Mouse (Mus musculus): ENCODE data around the gene Kcnip1.
A peak's percentile ranks its signal among the peaks of the same experiment; 100 is the strongest.

The Kcnip1 gene

DNA sequence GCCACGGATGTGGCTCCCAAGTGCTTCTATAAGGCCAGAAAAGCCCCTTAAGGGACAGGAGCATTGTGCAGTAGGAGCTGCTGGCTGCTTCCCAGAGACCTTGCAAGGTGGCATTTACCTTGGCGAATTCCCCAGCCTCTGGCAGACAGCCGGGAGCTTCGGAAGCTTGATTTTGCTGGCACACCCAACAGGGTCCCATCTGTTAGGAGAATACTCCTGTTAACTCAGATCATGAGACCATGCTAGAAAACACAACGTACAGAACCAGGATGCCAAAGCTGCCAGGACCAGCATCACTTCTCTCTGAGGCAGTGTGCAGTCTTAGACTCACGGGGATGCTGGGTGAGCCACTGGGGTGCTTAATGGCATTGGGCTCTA, 165.1 kb downstream of the Kcnip1 start:
- DNase-seq (ENCODE audit: low spot score in 2 of 2): no peak

DNA sequence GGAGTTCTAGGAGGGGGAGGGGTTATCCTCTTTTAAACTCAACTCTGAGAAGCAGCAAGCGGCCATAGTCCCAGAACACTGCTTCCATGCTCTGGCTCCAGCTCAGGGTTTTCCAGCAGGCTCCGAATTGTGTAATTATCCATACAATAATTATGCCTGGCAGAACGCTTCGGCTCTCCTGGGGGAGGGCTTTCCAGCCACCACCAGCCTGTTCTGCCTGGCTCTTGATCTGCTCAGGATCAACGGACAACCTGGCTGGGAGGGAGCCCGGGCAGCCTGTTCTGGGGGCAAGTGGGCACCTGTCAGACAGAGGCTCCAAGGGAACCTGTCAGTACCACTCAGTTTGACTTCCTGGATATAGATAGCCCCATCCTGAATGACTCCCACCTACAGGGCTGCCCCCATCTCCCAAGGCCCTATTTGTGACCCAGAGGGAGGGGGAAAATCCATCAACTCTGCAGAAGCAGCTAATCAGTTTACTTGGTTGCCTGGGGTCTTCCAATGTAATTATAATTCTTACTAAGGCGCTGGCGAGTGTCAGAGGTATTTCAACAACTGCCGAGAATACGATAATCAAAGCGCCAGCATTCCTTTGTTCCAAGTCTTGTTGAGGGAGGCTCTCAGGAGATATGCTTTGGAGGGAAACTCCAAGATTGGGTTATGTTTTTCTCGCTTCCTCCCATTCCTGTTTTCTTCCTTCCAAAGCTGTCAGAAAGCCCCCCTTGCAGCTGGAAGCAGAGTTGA, 165.7 kb downstream of the Kcnip1 start:
- DNase-seq (ENCODE audit: low spot score in 2 of 2): no peak

DNA sequence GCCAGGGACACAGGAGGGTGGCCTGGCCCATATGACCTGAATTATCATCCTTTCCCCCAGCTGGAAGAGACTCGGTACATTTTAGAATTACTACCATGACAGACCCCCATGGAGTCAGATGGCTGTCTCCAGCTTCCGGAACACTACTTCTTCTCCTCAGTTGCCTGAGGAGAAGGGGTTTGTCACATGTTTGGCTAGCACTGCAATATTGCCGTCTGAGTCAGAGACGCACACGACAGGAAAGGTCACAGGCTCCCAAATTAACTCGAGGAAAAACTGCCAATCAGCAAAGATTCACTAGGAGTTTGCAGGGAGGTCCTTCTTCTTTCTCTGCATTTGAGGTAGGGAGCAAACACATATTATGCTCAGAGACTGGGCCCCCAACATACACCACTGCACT, 168.2 kb downstream of the Kcnip1 start:
- DNase-seq (ENCODE audit: low spot score in 2 of 2): no peak

DNA sequence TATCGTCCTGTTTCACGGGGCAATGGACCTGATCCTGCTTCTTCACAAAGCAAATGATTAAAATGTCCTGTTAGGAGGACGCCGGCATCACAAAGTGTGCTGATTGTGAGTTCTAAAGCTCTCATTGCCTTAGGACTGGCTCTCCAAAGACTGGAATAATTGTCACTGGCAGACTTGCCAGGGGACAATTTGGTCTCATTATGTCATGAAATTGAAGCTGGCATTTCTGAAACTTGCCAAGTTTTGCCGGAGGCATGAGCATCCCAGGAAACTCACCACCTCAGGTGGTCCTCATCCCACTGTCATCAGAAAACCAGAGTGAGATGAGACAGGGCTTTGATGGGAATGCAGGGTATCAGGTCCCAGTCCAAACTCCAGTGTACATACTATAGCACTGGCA, 171.6 kb downstream of the Kcnip1 start:
- no peak for DNase-seq (ENCODE audit: low spot score in 2 of 2)

DNA sequence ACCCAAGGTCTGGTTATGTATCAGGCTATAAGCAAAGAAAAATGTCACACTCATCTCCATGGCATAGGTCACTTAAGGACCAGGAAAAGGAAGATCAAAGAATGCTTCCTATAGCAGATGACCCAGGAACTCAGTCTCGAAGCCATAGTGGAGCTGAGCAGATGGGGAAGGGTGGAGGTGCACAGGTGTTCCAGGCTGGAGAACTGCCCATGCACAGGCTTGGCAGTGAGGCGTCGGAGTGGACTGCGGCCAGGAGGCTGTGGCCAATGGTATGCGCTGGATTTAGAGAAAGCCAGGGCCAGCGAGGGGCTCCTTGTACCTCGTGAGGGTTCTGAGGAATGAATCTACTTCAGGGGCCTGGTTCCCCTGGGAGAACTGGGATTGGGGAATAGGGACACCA, 172.1 kb downstream of the Kcnip1 start:
- DNase-seq (ENCODE audit: low spot score in 2 of 2): no peak

DNA sequence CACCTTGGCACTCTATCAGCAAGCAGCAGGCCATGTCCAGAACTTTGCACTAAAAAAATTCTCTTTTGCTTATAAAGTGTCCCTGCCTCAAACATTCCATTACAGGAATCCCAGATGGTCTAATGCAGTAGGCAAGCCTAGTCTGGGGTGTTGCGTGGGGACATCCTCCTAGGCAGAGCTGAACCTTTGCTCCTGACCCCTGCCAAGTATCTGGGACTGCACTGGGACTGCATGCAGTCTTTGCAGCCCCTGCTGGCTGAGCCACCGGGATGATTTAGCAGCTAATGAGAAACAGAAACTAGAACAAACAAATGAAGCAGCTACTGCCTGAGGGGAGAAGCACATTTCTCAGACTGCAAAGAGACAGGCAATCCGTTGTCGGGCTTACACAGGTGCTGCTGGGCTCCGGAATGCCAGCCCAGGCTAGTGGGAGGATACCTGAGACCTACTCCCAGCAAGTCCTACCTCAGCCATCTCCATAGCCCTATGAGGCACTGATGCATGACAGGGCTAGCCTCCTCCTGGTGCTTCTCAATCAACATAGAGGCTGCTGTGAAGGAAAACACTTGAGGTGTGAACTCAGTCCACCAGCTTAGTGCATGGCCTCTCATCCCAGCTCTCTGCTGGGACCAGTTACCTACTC, 174.0 kb downstream of the Kcnip1 start:
- no peak for DNase-seq (ENCODE audit: low spot score in 2 of 2)

DNA sequence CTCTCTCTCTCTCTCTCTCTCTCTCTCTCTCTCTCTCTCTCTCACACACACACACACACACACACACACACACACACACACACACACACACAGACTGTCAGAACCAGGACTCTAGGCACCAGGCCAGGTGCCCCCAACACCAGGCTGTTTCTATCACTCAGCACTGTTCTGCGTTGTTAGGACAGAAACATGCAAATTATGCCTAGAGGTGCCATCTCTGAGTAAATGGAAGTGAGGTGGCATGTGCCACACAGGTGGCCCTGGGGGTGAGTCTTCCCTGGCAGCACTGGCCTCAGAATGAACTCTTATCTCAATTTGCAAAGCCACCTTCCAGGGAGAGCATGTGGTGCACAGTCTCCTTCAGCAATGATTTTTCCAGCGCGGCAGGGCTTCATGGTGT, 176.9 kb downstream of the Kcnip1 start:
- DNase-seq (ENCODE audit: low spot score in 2 of 2): no peak

DNA sequence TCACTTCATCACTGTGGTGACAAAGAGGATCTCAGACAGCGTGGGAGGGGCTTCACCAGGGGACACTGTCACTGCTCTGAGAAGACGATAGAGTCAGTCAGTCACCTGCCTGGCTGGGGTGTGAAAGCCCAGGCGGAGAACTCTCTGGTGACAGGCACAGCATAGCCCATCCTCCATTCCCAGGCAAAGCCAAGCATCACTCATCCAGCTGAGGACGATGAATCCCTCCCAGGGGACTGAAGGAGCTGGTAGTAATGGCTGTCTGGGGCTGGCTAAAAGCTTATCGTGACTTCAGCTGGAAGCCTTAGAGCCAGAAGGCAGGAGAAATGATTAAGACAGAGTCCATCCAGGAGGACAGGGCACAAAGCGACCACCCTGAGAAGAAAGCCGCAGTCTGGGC, 182.8 kb downstream of the Kcnip1 start:
- no peak for DNase-seq (ENCODE audit: low spot score in 2 of 2)

DNA sequence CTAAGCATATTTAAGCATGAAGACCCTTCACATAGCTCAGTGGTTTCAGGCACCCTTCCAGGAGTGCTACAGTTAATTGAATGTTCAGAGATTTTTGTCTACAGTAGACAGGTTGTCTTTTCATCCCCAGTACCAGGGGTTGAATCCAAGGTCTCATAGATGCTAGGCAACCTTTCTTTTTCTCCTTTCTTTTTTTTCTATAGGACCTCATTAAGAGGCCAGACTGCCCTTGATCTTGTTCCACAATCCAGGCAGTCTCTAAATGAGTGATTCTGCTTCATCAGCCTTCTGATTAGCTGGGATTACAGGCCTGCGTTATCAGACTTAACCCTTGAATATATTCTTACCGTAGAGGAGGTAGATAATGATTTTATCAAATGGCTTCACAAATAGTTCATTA, 189.9 kb downstream of the Kcnip1 start:
- DNase-seq (ENCODE audit: low spot score in 2 of 2): no peak

DNA sequence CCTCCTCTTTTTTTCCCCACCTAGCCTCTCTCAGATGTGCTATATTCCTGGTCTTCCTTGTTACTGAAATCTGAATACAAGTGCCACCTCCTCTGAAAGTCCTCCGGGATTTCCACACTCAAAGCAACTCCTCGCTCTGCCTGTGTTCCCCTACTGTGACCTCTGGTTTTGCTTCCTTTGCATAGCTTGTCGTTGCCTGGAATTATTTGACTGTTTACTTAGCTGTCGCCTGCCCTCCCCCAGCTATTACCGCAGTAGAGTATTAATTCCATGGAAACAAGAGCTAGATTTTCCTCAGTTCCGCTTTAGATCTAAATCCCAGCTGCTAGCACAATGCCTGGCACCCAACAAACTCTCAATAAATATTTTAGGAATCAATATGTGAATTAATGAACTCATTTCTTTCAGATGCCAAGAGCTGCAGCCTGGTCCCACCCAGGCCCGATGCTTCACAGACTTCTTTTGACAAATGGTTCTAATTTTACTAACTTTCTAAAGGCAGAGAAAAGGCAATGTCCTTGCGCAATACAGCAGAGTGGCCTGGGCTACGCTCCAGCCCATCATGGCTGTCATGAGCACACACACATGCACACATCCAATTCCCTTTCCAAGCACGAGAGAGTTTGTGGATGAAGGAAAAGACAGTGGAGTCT, 192.4 kb downstream of the Kcnip1 start:
- DNase-seq (ENCODE audit: low spot score in 2 of 2): no peak

DNA sequence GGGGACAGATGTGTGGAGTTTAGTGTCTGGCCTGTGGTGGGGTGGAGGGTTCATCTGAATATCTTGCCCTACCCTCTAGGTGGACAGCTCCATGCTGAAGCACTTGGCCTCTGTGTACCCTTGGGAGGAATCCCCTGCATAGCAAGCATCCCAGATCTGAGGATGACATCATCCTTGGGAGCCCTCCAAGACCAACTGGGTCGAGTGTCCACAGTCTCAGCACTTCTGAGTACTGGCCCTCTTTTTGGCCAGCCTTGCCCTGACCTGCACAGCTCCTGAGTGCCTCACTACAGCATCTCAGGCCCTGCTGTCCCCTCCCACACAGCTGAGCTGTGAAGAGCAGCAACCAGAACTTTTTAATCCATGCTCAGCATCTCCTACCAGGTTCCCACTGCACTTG, 193.0 kb downstream of the Kcnip1 start:
- DNase-seq (ENCODE audit: low spot score in 2 of 2): no peak

DNA sequence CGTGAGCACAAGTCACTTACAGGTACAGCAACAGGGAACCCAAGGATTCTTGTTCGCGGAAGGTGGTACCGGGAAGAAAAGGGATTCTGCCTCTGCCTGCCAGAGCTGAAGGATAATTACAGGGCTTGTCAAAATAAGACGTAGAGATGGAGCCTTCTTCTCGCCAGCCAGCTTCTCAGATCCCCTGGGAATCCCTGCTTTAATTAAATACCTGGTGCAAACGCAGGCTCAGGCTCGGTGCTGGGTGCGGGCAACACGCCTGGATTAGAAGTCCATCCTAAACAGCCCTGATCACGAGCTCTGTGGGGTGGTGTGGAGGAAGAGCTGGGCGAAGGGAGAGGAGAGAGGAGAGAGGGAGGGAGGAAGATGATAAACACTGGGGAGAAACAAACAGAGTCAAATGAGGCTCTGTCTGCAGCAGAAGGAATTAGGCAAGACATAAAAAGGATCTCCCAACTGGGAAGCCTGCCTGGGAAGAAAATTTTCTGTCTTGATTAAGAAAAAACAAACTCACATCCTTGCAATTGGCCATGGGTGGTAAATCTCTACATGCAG, 194.8 kb downstream of the Kcnip1 start:
- no peak for DNase-seq (ENCODE audit: low spot score in 2 of 2)

DNA sequence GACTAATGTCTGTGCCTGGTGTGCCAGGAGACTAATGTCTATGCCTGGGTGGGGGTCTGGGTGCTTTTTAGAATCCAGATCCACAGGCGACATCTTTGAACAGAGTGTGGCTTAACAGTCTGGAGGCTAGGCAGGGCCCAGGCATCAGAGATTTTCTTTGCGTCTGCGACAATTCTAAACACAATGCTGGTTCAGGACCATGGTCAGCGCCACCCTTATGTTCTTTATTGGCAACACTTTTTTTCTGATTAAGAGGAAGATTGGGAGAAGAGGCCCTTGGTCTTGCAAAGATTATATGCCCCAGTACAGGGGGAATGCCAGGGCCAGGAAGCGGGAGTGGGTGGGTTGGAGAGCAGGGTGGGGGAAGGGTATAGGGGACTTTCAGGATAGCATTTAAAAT, 205.6 kb downstream of the Kcnip1 start:
- DNase-seq (ENCODE audit: low spot score in 2 of 2): peak in 1 of 2 experiments; percentile 30

DNA sequence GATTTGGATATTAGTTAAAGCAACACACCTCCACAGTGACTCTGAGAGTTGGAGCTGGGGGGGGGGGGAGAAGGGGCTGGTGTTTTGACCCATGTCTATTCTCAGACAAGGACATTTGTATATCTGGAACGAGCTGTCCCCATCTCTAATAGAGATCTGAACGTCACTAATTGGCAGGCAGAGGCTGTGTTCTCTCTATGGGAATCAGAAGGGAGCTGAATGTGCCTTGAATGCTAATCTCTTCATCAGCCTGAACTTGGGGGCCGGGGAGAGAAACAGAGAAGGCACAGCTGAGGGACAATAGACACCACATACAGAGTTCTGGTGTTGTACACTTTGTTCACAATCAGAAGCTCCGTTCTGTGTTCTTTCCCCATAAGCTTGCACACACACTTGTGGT, 206.4 kb downstream of the Kcnip1 start:
- DNase-seq (ENCODE audit: low spot score in 2 of 2): no peak

DNA sequence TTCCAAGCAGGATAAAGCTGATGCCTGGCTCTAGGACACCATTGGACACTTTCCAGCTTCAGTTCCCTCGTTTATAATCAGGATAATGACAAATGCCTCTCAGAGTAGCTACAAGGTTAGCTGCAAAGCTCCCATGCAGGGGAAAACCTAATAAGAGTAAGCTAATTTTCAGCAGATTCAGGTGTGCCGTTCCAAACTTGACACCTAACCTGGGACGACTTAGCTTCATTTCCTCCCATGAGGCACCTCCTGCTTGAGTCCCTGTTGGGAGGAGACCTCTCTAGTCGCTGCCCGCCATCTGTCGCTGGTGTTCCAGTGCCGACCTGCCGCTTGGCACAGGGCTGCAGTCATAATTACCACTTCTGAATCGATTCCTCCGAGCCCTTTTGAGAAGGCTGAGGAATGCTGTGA, 211.4 kb downstream of the Kcnip1 start:
- DNase-seq (ENCODE audit: low spot score in 2 of 2): no peak

DNA sequence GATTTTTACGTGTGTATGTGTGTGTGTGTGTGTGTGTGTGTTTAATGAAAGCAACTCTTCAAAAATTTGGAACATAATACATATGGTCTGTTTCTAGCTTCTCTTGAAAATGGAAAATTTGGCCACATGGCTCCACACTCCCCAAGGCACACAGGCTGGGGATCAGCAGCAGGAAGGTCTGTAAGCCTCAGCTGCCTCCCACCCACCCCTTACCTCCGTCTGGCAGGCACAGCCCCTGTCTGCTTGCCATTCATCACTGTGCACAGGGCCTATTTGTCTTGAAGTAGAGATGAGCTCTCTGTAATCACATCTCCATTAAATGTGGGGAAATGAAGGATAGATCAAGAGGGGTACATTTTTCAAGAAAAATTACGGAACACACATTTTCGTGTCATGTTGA, 212.7 kb downstream of the Kcnip1 start:
- DNase-seq (ENCODE audit: low spot score in 2 of 2): no peak

DNA sequence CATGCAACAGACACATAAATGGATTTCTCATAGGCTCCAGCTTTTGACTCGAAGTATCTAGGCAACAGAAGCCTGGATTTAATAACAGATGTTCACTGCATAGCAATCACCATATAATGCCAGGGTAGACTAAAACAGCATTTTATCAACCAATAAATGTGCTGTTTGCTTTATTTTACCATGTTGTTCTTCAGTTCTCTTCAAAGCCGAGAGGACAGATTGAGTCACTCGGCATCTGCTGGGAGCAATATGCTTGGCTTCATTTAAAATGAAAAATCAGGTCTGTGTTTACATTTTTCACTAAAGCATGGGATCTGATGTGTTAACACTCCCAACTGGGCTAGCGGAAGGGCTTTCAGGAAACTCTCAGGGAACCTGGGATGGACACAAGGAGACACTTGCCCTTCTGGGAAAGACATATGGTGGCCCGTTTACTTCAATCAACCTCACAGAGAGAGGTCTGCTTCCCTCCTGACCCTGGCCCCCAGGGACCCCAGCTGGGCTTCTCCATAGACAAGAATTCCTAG, 220.3 kb downstream of the Kcnip1 start:
- no peak for DNase-seq (ENCODE audit: low spot score in 2 of 2)

DNA sequence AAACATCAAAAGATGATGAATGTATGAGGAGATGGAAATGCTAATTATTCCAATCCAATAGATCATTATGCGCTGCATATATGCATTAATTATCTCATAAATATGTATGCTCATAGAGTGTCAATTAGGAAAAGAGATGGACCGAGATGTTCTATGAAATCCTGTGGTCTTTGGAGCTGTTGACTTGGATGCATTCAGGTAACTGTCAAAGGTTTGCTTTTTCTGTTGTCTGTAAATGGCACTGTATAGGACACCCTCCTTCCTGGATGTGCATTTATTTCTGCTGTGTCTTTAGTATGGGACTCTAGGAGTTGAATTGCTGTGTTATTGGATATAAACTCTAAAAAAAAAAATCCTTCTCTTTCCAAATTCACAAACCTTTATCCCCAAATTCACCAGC, 220.9 kb downstream of the Kcnip1 start:
- no peak for DNase-seq (ENCODE audit: low spot score in 2 of 2)

DNA sequence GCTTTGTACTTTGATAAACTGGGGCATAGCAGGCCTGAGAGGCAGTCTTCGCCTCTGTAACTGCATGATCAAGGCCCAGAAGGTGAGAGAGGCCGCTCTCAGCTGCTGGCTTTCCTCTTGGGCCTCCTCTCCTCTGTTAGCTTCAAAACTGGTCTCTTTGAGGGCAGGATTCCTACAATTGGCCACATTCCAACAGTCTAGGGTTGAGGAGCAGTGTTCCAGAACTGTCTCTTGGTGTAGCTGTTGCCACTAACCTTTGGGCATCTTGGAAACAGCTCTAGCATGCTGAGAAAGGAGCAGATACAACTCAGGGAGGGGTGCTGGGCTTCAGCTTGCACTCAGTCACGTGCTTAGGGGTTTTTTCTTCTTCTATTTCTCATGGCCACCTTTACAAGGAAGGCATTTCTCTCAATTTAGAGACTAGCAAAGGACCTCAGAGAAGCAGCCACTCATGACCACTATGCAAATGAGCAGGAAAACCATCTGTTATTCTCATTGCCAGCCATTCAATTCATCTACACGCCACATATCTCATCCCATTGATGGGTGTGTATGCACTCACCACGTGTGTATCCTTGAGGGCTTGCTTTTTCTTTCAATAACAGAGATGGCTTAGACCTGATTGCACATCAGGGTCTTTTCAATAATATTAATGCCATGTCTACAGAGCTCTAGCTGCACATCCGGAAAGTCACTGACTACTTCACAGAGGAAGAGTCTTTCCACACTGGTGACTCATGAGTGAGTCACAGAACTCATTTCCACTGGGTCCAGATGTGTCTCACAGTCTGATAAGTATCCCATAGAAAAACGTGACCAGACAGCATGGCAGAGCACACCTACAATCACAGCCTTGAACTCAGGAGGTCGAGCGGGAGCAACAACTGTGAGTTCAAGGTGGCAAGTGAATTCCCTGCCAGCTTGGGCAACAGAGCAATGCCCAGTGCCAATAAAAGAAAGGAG, 225.7 kb downstream of the Kcnip1 start:
- DNase-seq (ENCODE audit: low spot score in 2 of 2): no peak

DNA sequence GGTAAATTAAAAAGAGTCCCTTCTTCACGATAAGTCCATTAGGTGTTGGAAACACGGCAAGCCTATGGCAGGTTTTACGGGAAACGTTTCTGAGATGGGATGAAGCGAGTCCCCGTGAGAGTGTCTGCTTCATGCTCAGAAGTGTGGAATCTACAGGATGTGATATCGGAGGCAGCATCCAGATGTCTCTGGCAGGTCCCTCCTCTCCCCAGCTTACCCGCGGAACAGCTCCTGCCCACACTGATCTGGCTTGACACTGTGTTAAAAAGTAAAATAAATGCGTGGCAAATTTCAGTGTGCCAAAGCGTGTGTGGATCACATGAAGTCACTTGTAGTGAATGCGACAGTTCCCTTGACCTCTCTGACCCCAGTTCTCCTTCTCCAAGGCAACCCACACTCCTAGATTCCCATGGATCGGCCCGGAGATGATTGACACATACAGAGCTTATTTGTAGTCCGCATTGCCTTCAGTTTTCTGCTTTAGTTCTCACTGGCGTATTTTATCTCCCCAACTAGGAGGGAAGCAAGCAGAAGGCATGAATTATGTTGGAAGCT, 231.7 kb downstream of the Kcnip1 start:
- DNase-seq (ENCODE audit: low spot score in 2 of 2): no peak

DNA sequence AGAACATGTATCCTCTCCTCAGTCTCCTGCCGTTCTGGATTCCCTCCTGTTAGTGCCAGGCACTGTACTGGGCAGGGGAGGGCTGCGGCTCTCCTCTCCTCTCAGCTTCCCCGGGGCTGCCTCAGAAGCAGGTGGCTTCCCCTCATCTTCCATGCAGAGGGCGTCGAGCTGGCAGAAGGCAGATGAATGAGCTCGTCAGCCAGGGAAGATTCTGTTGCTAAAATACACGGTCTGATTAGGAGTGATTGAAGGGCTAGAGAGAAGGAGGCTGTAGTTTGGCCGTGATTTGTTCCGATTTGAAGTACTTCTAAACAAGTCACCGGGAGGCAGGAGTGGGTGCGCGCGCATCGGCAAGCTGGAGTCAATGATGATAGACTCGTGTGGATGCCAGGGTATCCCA, 236.3 kb downstream of the Kcnip1 start:
- DNase-seq (ENCODE audit: low spot score in 2 of 2): no peak

Measured in spleen, postnatal 10 days (tissue).